ENCODE assay signal across 9 mouse cellular contexts in the genomic region with DNA sequence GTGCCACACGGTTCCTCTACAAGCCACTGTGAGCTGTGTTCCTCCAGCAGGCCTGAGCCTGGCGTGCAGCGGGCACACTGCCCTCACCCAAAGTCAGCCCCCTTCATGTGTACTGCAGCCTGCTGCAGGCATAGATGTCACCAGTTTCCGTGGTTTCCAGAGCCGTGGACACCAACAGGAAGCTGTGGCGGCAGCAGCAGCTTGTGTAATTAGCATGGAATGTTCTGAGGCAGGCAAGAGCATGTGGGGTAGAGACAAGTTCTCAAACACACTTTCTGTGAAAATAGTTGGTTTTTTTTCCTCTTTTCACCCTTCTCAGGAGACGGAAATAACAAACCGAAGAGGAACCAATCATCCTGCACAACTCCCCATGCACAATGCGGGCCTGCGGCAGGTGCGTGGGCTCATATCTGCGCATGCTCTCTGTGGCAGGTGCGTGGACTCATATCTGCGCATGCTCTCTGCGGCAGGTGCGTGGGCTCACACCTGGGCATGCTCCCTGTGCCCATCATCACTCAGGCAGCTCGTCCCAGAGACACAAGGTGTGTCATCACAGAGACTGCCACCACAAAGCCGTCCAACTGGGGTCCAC.
A peak's percentile ranks its signal among the peaks of the same experiment; 100 is the strongest.
DNase-seq lines count a peak whose midpoint lies in the region; ATAC-seq lines count a peak whose summit lies in the region.
"Had no signal": no experiment of that assay in that cellular context is flagged by ENCODE, and none has a peak within 500 bp of the region (broad histone marks: within the 10 kb centered on the region; RNA-seq: fewer than 3 reads in every experiment).

No protein-coding gene starts in this region.

- no peak overlapping the region for H3K9ac ChIP-seq in heart, embryonic 14.5 days (ENCODE audit: low read length)
- H3K9ac ChIP-seq in liver, embryonic 13.5 days, result no peak overlapping the region
- H3K9ac ChIP-seq: liver, embryonic 14.5 days had no signal

- peaks cover 29 to 52% of the 10 kb centered on the region in 2 experiments for H3K4me1 ChIP-seq in heart, embryonic 14.5 days (ENCODE audit: control insufficient read depth in 2 of 2, insufficient read depth in 2 of 2, low read length in 2 of 2)
- H3K4me1 ChIP-seq in liver, embryonic 13.5 days (replicated peaks), result peaks cover 67% of the 10 kb centered on the region

- no peaks in the 10 kb centered on the region for H3K27me3 ChIP-seq in heart, embryonic 14.5 days (ENCODE audit: control insufficient read depth, insufficient read depth, low read length)
- H3K27me3 ChIP-seq in liver, embryonic 13.5 days, result no peaks in the 10 kb centered on the region
- no peaks in the 10 kb centered on the region for H3K27me3 ChIP-seq in splenic B cell, adult 2 months (ENCODE audit: control insufficient read depth, insufficient read depth, low read length, poor library complexity, severe bottlenecking)

- H3K4me3 ChIP-seq in heart, embryonic 14.5 days (ENCODE audit: control insufficient read depth in 1 of 2, insufficient read depth in 1 of 2, low read depth in 1 of 2, low read length in 2 of 2), result no peak overlapping the region
- H3K4me3 ChIP-seq in liver, embryonic 13.5 days (replicated peaks), result no peak overlapping the region

- no peaks in the 10 kb centered on the region for H3K36me3 ChIP-seq in heart, embryonic 14.5 days (ENCODE audit: control insufficient read depth, insufficient read depth, low read length)
- H3K36me3 ChIP-seq in liver, embryonic 13.5 days, result no peaks in the 10 kb centered on the region
- H3K36me3 ChIP-seq in splenic B cell, adult 2 months (ENCODE audit: control insufficient read depth, insufficient read depth, low read length, poor library complexity, severe bottlenecking), result no peaks in the 10 kb centered on the region

- no peaks in the 10 kb centered on the region for H3K9me3 ChIP-seq in heart, embryonic 14.5 days (ENCODE audit: control insufficient read depth, low read length)
- no peaks in the 10 kb centered on the region for H3K9me3 ChIP-seq in liver, embryonic 13.5 days (replicated peaks)

- 0 out of 4 replicates have a peak overlapping the region, but pooled peaks have one; percentile 14 to 17 for H3K27ac ChIP-seq in heart, embryonic 14.5 days (replicated peaks in 1 of 2; ENCODE audit: control insufficient read depth in 1 of 2, insufficient read depth in 1 of 2, low read depth in 2 of 2, low read length in 2 of 2)
- H3K27ac ChIP-seq in liver, embryonic 13.5 days, result peak overlapping the region; percentile 73
- H3K27ac ChIP-seq: liver, embryonic 14.5 days had no signal

- no peak overlapping the region for H3K4me2 ChIP-seq in heart, embryonic 14.5 days (ENCODE audit: low read length)
- no peak overlapping the region for H3K4me2 ChIP-seq in liver, embryonic 13.5 days

- WGBS in heart, embryonic 14.5 days, result 79% methylated on average over 18 of the region's 18 CpGs
- WGBS in liver, embryonic 13.5 days (ENCODE audit: insufficient replicate concordance), result 39% methylated on average over 18 of the region's 18 CpGs

- no peak for ATAC-seq in heart, embryonic 14.5 days (ENCODE audit: insufficient number of reproducible peaks, insufficient read depth, low FRiP score, low read depth)
- ATAC-seq in liver, embryonic 13.5 days (ENCODE audit: low read depth), result no peak

- DNase-seq in 3T3-L1 (ENCODE audit: low read depth, low spot score), result peak; percentile 63
- peak; percentile 65 for DNase-seq in CD4-positive helper T cell, adult 2 months (ENCODE audit: low read depth, low spot score)
- no peak for DNase-seq in liver, embryonic 13.5 days
- DNase-seq in splenic B cell, adult 2 months (ENCODE audit: low read depth, low spot score), result peak; percentile 77
- DNase-seq in ovary, postnatal 14 days (ENCODE audit: low spot score), result no peak
- DNase-seq in cerebellum, postnatal 4 days (ENCODE audit: low spot score in 2 of 2), result no peak
- DNase-seq in urinary bladder, postnatal 36 days (ENCODE audit: low spot score in 2 of 2), result no peak

Comparison
In these comparisons a context has a peak if more than half of its experiments do, and no peak if none do; other contexts are left out.
1. DNase-seq: peak in 3T3-L1 (single experiment), CD4-positive helper T cell, adult 2 months (single experiment) and splenic B cell, adult 2 months (single experiment); none in liver, embryonic 13.5 days (single experiment), ovary, postnatal 14 days (single experiment), cerebellum, postnatal 4 days (0 of 2) and urinary bladder, postnatal 36 days (0 of 2).